ENCODE assay signal across 8 mouse cellular contexts in genomic region chr2:173276859-173277258, GRCm38 (mm10). TPM values are rescaled to one million over a fixed set of nuclear protein-coding genes. Genes with fewer than 3 reads are reported as not detected.
DNase-seq lines count a peak whose midpoint lies in the region; ATAC-seq and TF ChIP-seq lines count a peak whose summit lies in the region.

No protein-coding gene starts in this region.

- DNase-seq in liver, adult 2 months (ENCODE audit: extremely low read depth, low read depth, low spot score), result no peak
- DNase-seq in liver, result no peak
- no peak for DNase-seq in liver, embryonic 14.5 days (ENCODE audit: low read depth in 3 of 3, low spot score in 3 of 3)
- DNase-seq in B cell, adult 2 months, result no peak
- no peak for DNase-seq in left cerebral cortex, adult 8-10 months (ENCODE audit: low spot score in 2 of 2)

- no peaks in the 10 kb centered on the region for H3K36me3 ChIP-seq in liver, adult 2 months (ENCODE audit: control insufficient read depth, insufficient read depth, low read length)
- no peaks in the 10 kb centered on the region for H3K36me3 ChIP-seq in embryonic facial prominence, embryonic 12.5 days
- no peaks in the 10 kb centered on the region for H3K36me3 ChIP-seq in hindbrain, embryonic 12.5 days
- no peaks in the 10 kb centered on the region for H3K36me3 ChIP-seq in liver, embryonic 14.5 days (replicated peaks; ENCODE audit: control insufficient read depth, insufficient read depth, low read depth)
- no peaks in the 10 kb centered on the region for H3K36me3 ChIP-seq in small intestine, adult 2 months (ENCODE audit: control insufficient read depth, insufficient read depth, low read length)

- H3K79me2 ChIP-seq in liver, adult 2 months (ENCODE audit: control insufficient read depth, insufficient read depth, low read length), result no peaks in the 10 kb centered on the region

- peaks cover 9% of the 10 kb centered on the region for H3K4me1 ChIP-seq in liver, adult 2 months (ENCODE audit: control insufficient read depth, insufficient read depth, low read length)
- H3K4me1 ChIP-seq in embryonic facial prominence, embryonic 12.5 days, result peaks cover 49% of the 10 kb centered on the region
- peaks cover 44% of the 10 kb centered on the region for H3K4me1 ChIP-seq in hindbrain, embryonic 12.5 days
- no peaks in the 10 kb centered on the region for H3K4me1 ChIP-seq in liver, embryonic 14.5 days (replicated peaks; ENCODE audit: control insufficient read depth in 2 of 2, insufficient read depth in 2 of 2, low read length in 1 of 2)
- no peaks in the 10 kb centered on the region; the same call in 1 of the 2 replicates for H3K4me1 ChIP-seq in small intestine, adult 2 months (ENCODE audit: control insufficient read depth, insufficient read depth, insufficient read length, low read length)

- H3K9me3 ChIP-seq in embryonic facial prominence, embryonic 12.5 days, result no peaks in the 10 kb centered on the region
- no peaks in the 10 kb centered on the region for H3K9me3 ChIP-seq in hindbrain, embryonic 12.5 days (replicated peaks)
- H3K9me3 ChIP-seq in liver, embryonic 14.5 days (ENCODE audit: control insufficient read depth, low read length), result no peaks in the 10 kb centered on the region

- H3K27me3 ChIP-seq in liver, adult 2 months (ENCODE audit: control insufficient read depth, insufficient read depth, low read length), result no peaks in the 10 kb centered on the region
- no peaks in the 10 kb centered on the region for H3K27me3 ChIP-seq in embryonic facial prominence, embryonic 12.5 days
- no peaks in the 10 kb centered on the region; the same call in 1 of the 2 replicates for H3K27me3 ChIP-seq in hindbrain, embryonic 12.5 days
- H3K27me3 ChIP-seq in liver, embryonic 14.5 days (ENCODE audit: control insufficient read depth, insufficient read depth, low read length), result peaks cover 52% of the 10 kb centered on the region
- H3K27me3 ChIP-seq in small intestine, adult 2 months (ENCODE audit: control insufficient read depth, insufficient read depth, low read length), result no peaks in the 10 kb centered on the region

- H3K4me2 ChIP-seq in embryonic facial prominence, embryonic 12.5 days (replicated peaks), result peak overlapping the region; percentile 60
- peak overlapping the region; percentile 56 for H3K4me2 ChIP-seq in hindbrain, embryonic 12.5 days (replicated peaks)
- peak overlapping the region; percentile 60 for H3K4me2 ChIP-seq in liver, embryonic 14.5 days (ENCODE audit: low read depth)

- WGBS in liver, adult 2 months, result 21% methylated on average over 12 of the region's 12 CpGs
- whole genome bisulfite sequencing in embryonic facial prominence, embryonic 12.5 days, result 3% methylated on average over 12 of the region's 12 CpGs
- 5% methylated on average over 12 of the region's 12 CpGs for WGBS in hindbrain, embryonic 12.5 days
- WGBS in liver, embryonic 14.5 days (ENCODE audit: insufficient replicate concordance), result 15% methylated on average over 12 of the region's 12 CpGs
- WGBS in small intestine, adult 2 months, result 13% methylated on average over 12 of the region's 12 CpGs

- ATAC-seq in embryonic facial prominence, embryonic 12.5 days (ENCODE audit: insufficient number of reproducible peaks, insufficient read depth, low FRiP score, low TSS enrichment), result 0 out of 2 replicates have a peak, but pooled peaks have one; percentile 4
- ATAC-seq in hindbrain, embryonic 12.5 days (ENCODE audit: low FRiP score), result peak; percentile 57
- ATAC-seq in liver, embryonic 14.5 days (ENCODE audit: insufficient read depth), result no peak

- no peak for TF ChIP-seq POLR2A in liver, adult 2 months (IDR thresholded peaks at IDR 0.05; ENCODE audit: extremely low read depth, insufficient read depth, low read length)
- TF ChIP-seq POLR2A in small intestine, adult 2 months (IDR thresholded peaks at IDR 0.05; ENCODE audit: low read depth, low read length), result no peak

- H3K9ac ChIP-seq in liver, adult 2 months (ENCODE audit: low read depth, low read length), result peak overlapping the region; percentile 78
- H3K9ac ChIP-seq in embryonic facial prominence, embryonic 12.5 days, result peak overlapping the region; percentile 98
- H3K9ac ChIP-seq in hindbrain, embryonic 12.5 days, result peak overlapping the region; percentile 41
- no peak overlapping the region for H3K9ac ChIP-seq in liver, embryonic 14.5 days (replicated peaks)

- H3K27ac ChIP-seq in liver, adult 2 months (replicated peaks; ENCODE audit: insufficient read depth, low read depth, low read length), result peak overlapping the region; percentile 27; the same call in 1 of the 2 replicates
- peak overlapping the region; percentile 81 for H3K27ac ChIP-seq in embryonic facial prominence, embryonic 12.5 days
- H3K27ac ChIP-seq in hindbrain, embryonic 12.5 days, result peak overlapping the region; percentile 83
- H3K27ac ChIP-seq in liver, embryonic 14.5 days, result no peak overlapping the region
- peak overlapping the region; percentile 18; the same call in 1 of the 2 replicates for H3K27ac ChIP-seq in small intestine, adult 2 months (ENCODE audit: insufficient read depth, low read depth, low read length)

- H3K4me3 ChIP-seq in liver, adult 2 months (ENCODE audit: insufficient read depth, low read depth, low read length), result peak overlapping the region; percentile 59
- H3K4me3 ChIP-seq in embryonic facial prominence, embryonic 12.5 days, result peak overlapping the region; percentile 87
- peak overlapping the region; percentile 70 for H3K4me3 ChIP-seq in hindbrain, embryonic 12.5 days
- peak overlapping the region in 1 of 2 experiments; percentile 51; a peak in 3 of 4 replicates for H3K4me3 ChIP-seq in liver, embryonic 14.5 days (ENCODE audit: insufficient read depth in 1 of 2, low read depth in 2 of 2, low read length in 2 of 2)
- peak overlapping the region; percentile 77 for H3K4me3 ChIP-seq in small intestine, adult 2 months (ENCODE audit: low read depth, low read length)

- TF ChIP-seq EP300 in liver, embryonic 14.5 days (IDR thresholded peaks at IDR 0.05; ENCODE audit: low read depth), result no peak

- TF ChIP-seq CTCF in liver, adult 2 months (IDR thresholded peaks at IDR 0.05; ENCODE audit: low read depth, low read length), result no peak
- no peak for TF ChIP-seq CTCF in liver, embryonic 14.5 days (IDR thresholded peaks at IDR 0.05; ENCODE audit: low read depth)
- no peak for TF ChIP-seq CTCF in small intestine, adult 2 months (IDR thresholded peaks at IDR 0.05; ENCODE audit: extremely low read depth, insufficient read length, insufficient replicate concordance, low read depth, low read length)

RNA-seq across cellular contexts. Expression of gene Pmepa1, which starts 0.5 kb away (rescaled TPM):
- 0.28 and 0.60 TPM in 2 replicates for total RNA-seq in liver, adult 2 months (2014; rRNA removed)
- polyA plus RNA-seq in liver, adult 2 months (2012; rRNA removed), result 1.8 and 4.1 TPM in 2 replicates
- 5.8 and 6.7 TPM in 2 replicates for polyA plus RNA-seq in embryonic facial prominence, embryonic 12.5 days (2016; fragmentation: Nextera tagmentation; extraction: Ambion mirVana)
- 5.6 and 6.3 TPM in 2 replicates for polyA plus RNA-seq in hindbrain, embryonic 12.5 days (2016; fragmentation: Nextera tagmentation; extraction: Ambion mirVana)
- 0.20 and 0.31 TPM in 2 replicates for polyA plus RNA-seq in liver, embryonic 14.5 days (2012; rRNA removed)
- 0.04 and 0.09 TPM in 2 replicates for polyA plus RNA-seq in liver, embryonic 14.5 days (2014; fragmentation: Nextera tagmentation; extraction: Ambion mirVana)
- 58.9 and 93.7 TPM in 2 replicates for polyA plus RNA-seq in small intestine, adult 2 months (2012; rRNA removed)
- 10 to 100 TPM; 34.3 to 67.8 (median 49.6) TPM for total RNA-seq in left cerebral cortex, adult 8-10 months (2022)

RNA-seq across cellular contexts. Expression of gene Zbp1, which starts 58.1 kb away (rescaled TPM):
- total RNA-seq in liver, adult 2 months (2014; rRNA removed), result 8.1 and 10.8 TPM in 2 replicates
- 9.2 and 13.2 TPM in 2 replicates for polyA plus RNA-seq in liver, adult 2 months (2012; rRNA removed)
- 0.39 TPM in 1 of 2 replicates, not detected in the other for polyA plus RNA-seq in embryonic facial prominence, embryonic 12.5 days (2016; fragmentation: Nextera tagmentation; extraction: Ambion mirVana)
- polyA plus RNA-seq in hindbrain, embryonic 12.5 days (2016; fragmentation: Nextera tagmentation; extraction: Ambion mirVana), result 0.28 TPM in 1 of 2 replicates, not detected in the other
- polyA plus RNA-seq in liver, embryonic 14.5 days (2012; rRNA removed), result 0.21 and 0.64 TPM in 2 replicates
- 0.83 and 1.0 TPM in 2 replicates for polyA plus RNA-seq in liver, embryonic 14.5 days (2014; fragmentation: Nextera tagmentation; extraction: Ambion mirVana)
- polyA plus RNA-seq in small intestine, adult 2 months (2012; rRNA removed), result 23.6 and 51.0 TPM in 2 replicates
- total RNA-seq in left cerebral cortex, adult 8-10 months (2022), result 1 to 10 TPM in 2 of 4 experiments, not detected in 2; 1.4 to 1.7 TPM
